Mouse (Mus musculus) stomach, postnatal 0 days (tissue): Measurements from ENCODE around the gene Arhgef2. TPM values are rescaled to one million over a fixed set of nuclear protein-coding genes. Genes with fewer than 3 reads are reported as not detected.

Experiments
- ATAC-seq: fragments of 200-750 bp; cut with Nextera tagmentation; 2 replicates; pipeline ENCODE4 v1.8.0; 2017; ENCODE audit not compliant: low FRiP score, low TSS enrichment
- DNase-seq: peaks from one replicate; pipeline ENCODE4 v3.0.0-alpha.2; 2016; ENCODE audit warnings: low spot score
- H3K27ac ChIP-seq: fragments of 300-500 bp; sonication (generic); replicated peaks from 2 replicates; pipeline ENCODE4 v1.5.1; 2014; ENCODE audit warnings: mild to moderate bottlenecking, control low read depth
- H3K27me3 ChIP-seq: fragments of 300-500 bp; sonication (generic); 2 replicates; pipeline ENCODE4 v1.6.1; 2014; ENCODE audit warnings: low read length; ENCODE audit not compliant: control insufficient read depth, insufficient read depth
- H3K36me3 ChIP-seq: fragments of 300-500 bp; sonication (generic); 2 replicates; pipeline ENCODE4 v1.6.1; 2014; ENCODE audit warnings: low read length, mixed read lengths; ENCODE audit not compliant: control insufficient read depth, insufficient read depth
- H3K4me1 ChIP-seq: fragments of 300-500 bp; sonication (generic); replicated peaks from 2 replicates; pipeline ENCODE4 v1.6.1; 2014; ENCODE audit warnings: antibody characterized with exemption; ENCODE audit not compliant: control insufficient read depth, insufficient read depth
- H3K4me2 ChIP-seq: fragments of 300-500 bp; sonication (generic); replicated peaks from 2 replicates; pipeline ENCODE4 v1.6.1; 2014; ENCODE audit warnings: low read depth, mild to moderate bottlenecking, control low read depth, moderate library complexity
- H3K4me3 ChIP-seq: fragments of 300-500 bp; sonication (generic); 2 replicates; pipeline ENCODE4 v1.5.1; 2014; ENCODE audit warnings: low read depth, low read length, control low read depth
- H3K9ac ChIP-seq: fragments of 300-500 bp; sonication (generic); 2 replicates; pipeline ENCODE4 v1.6.1; 2014; ENCODE audit warnings: mild to moderate bottlenecking, low read length, control low read depth, mixed read lengths
- H3K9me3 ChIP-seq: fragments of 300-500 bp; sonication (generic); 2 replicates; pipeline ENCODE4 v1.6.1; 2016; ENCODE audit warnings: low read length; ENCODE audit not compliant: control insufficient read depth
- CTCF ChIP-seq: IDR thresholded peaks from 2 replicates; pipeline ENCODE4 v1.5.1; 2016; ENCODE audit warnings: antibody characterized with exemption, low read depth, mild to moderate bottlenecking, moderate library complexity
- EP300 ChIP-seq: optimal IDR thresholded peaks from 2 replicates; pipeline ENCODE3; 2016; ENCODE audit warnings: antibody characterized with exemption
- WGBS: fragments of 180-500 bp; shearing (Covaris S2); extraction: QIAGEN DNeasy Blood & Tissue Kit; methylation state at CpG from one replicate; pipeline ENCODE4 v1.1.7; 2014; 5-methylcytosine and 5-hydroxymethylcytosine counted together
- polyA plus RNA-seq: library from polyadenylated mRNA; unstranded; fragments of >200 nt; fragmentation: Nextera tagmentation; extraction: Ambion mirVana; gene quantifications from 2 replicates; pipeline ENCODE4 v1.2.1, GENCODE M21; 2015

Arhgef2 gene
- polyA plus RNA-seq, 1 experiment from 2014 or later = 29.0 TPM

GRCm38 (mm10) chr3:88650713-88651504 lies 45.1 kb downstream of the Arhgef2 start:
- Histone ChIP-seq H3K27ac (no peak overlapping the region), H3K9me3 (no peaks in the 10 kb centered on the region), H3K4me2 (no peak overlapping the region), H3K27me3 (no peaks in the 10 kb centered on the region), H3K4me3 (no peak overlapping the region), H3K36me3 (peaks cover 8% of the 10 kb centered on the region), H3K4me1 (no peaks in the 10 kb centered on the region), H3K9ac (no peak overlapping the region)
- DNase-seq (no peak), ATAC-seq (no peak)
- TF ChIP-seq EP300 = no peak
- TF ChIP-seq CTCF = no peak
- 55% methylated on average over 13 of the region's 13 CpGs for WGBS

GRCm38 (mm10) chr3:88651669-88652618 lies 46.2 kb downstream of the Arhgef2 start:
- WGBS = 64% methylated on average over 18 of the region's 18 CpGs
- no peak for DNase-seq
- no peak for ATAC-seq

GRCm38 (mm10) chr3:88652846-88653515 lies 47.2 kb downstream of the Arhgef2 start, which contains the start of gene Rxfp4:
Gene Rxfp4, minus strand, starts transcription at chr3:88653142.
- peak; percentile 57 for DNase-seq
- H3K27ac ChIP-seq = peak within 1 kb of the TSS; percentile 80

More at GRCm38 (mm10) chr3:88651669-88652618, 46.2 kb downstream of the Arhgef2 start:
- H3K27me3 ChIP-seq = no peaks in the 10 kb centered on the region
- no peak overlapping the region for H3K4me3 ChIP-seq
- no peak overlapping the region for H3K9ac ChIP-seq
- TF ChIP-seq EP300 = no peak
- TF ChIP-seq CTCF = no peak
- H3K4me2 ChIP-seq = no peak overlapping the region
- no peak overlapping the region for H3K27ac ChIP-seq
- H3K36me3 ChIP-seq = peaks cover 3% of the 10 kb centered on the region; the same call in 1 of the 2 replicates
- no peaks in the 10 kb centered on the region for H3K9me3 ChIP-seq
- H3K4me1 ChIP-seq = no peaks in the 10 kb centered on the region

GRCm38 (mm10) chr3:88653516-88654370 lies 48.0 kb downstream of the Arhgef2 start:
- TF ChIP-seq CTCF (no peak), EP300 (no peak)
- H3K9me3 ChIP-seq = no peaks in the 10 kb centered on the region
- H3K4me3 ChIP-seq = no peak overlapping the region
- no peaks in the 10 kb centered on the region for H3K27me3 ChIP-seq
- DNase-seq (peak; percentile 37), ATAC-seq (peak; percentile 60; the same call in 1 of the 2 replicates)
- H3K4me2 ChIP-seq = no peak overlapping the region
- H3K9ac ChIP-seq = no peak overlapping the region
- WGBS = 48% methylated on average over 6 of the region's 6 CpGs
- no peaks in the 10 kb centered on the region for H3K36me3 ChIP-seq
- H3K27ac ChIP-seq = peak overlapping the region; percentile 80
- H3K4me1 ChIP-seq = no peaks in the 10 kb centered on the region

More at GRCm38 (mm10) chr3:88652846-88653515, 47.2 kb downstream of the Arhgef2 start, which contains the start of gene Rxfp4:
- no peaks in the 10 kb centered on the region for H3K4me1 ChIP-seq
- TF ChIP-seq CTCF (no peak), EP300 (no peak)
- peak; percentile 61; the same call in 1 of the 2 replicates for ATAC-seq
- no peaks in the 10 kb centered on the region for H3K27me3 ChIP-seq
- H3K4me2 ChIP-seq = no peak within 1 kb of the TSS
- no peak within 1 kb of the TSS for H3K9ac ChIP-seq
- H3K36me3 ChIP-seq = peaks cover 2% of the 10 kb centered on the region; the same call in 1 of the 2 replicates
- no peak within 1 kb of the TSS for H3K4me3 ChIP-seq
- H3K9me3 ChIP-seq = no peaks in the 10 kb centered on the region
- WGBS = 73% methylated on average over 17 of the region's 17 CpGs

GRCm38 (mm10) chr3:88654621-88655020 lies 48.9 kb downstream of the Arhgef2 start:
- H3K9me3 ChIP-seq = no peaks in the 10 kb centered on the region
- WGBS = 62% methylated on average over 4 of the region's 4 CpGs
- no peak for DNase-seq

More at GRCm38 (mm10) chr3:88654621-88655020, 48.9 kb downstream of the Arhgef2 start:
- no peak overlapping the region for H3K4me2 ChIP-seq
- TF ChIP-seq EP300 (no peak), CTCF (no peak)
- H3K9ac ChIP-seq = no peak overlapping the region
- H3K36me3 ChIP-seq = no peaks in the 10 kb centered on the region
- no peaks in the 10 kb centered on the region for H3K4me1 ChIP-seq
- ATAC-seq = peak; percentile 52
- no peak overlapping the region for H3K27ac ChIP-seq
- H3K27me3 ChIP-seq = no peaks in the 10 kb centered on the region
- H3K4me3 ChIP-seq = no peak overlapping the region
